Mouse (Mus musculus) E14TG2a.4 (cell line): ENCODE results near the gene Hnrnpa3.

Source experiments
- CTCF ChIP-seq: conservative IDR thresholded peaks from 2 replicates; pipeline ENCODE4 v1.5.1; 2014; ENCODE audit warnings: low read length
- NANOG ChIP-seq: IDR thresholded peaks from 2 replicates; pipeline ENCODE4 v1.6.1; 2014; ENCODE audit warnings: borderline replicate concordance, low read length, mixed read lengths
- POU5F1 ChIP-seq: IDR thresholded peaks from 2 replicates; pipeline ENCODE4 v1.6.1; 2014; ENCODE audit warnings: low read length, borderline replicate concordance

GRCm38 (mm10) chr2:75628487-75628886 is 30.6 kb upstream of the Hnrnpa3 start:
- TF ChIP-seq CTCF (no peak), NANOG (no peak), POU5F1 (no peak)
